Mouse (Mus musculus) thymus, postnatal 14 days (tissue): ENCODE results near the gene Lrrc75b.
A peak's percentile ranks its signal among the peaks of the same experiment; 100 is the strongest.
"Not testable (repeated sequence)": the region's sequence is repeated elsewhere in the genome, so short reads cannot be mapped to it uniquely, and the experiment has no call there.

Experiments
- DNase-seq: peaks from one replicate; pipeline ENCODE4 v3.0.0; 2021

Lrrc75b gene

DNA sequence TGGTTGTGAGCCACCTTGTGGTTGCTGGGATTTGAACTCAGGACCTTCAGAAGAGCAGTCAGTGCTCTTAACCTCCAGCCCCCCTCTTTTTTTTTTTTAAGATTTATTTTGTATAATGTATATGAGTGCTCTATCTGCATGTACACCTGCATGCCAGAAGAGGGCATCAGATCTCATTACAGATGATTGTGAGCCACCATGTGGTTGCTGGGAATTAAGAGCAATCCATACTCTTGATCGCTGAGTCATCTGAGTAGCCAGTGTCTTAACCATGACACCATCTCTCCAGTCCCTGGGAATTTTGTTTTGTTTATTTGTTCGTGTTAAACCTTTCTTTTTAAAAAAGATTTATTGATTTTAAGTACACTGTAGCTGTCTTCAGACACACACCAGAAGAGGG is 6.6 kb upstream of the Lrrc75b start:
- DNase-seq, result not testable (repeated sequence)

DNA sequence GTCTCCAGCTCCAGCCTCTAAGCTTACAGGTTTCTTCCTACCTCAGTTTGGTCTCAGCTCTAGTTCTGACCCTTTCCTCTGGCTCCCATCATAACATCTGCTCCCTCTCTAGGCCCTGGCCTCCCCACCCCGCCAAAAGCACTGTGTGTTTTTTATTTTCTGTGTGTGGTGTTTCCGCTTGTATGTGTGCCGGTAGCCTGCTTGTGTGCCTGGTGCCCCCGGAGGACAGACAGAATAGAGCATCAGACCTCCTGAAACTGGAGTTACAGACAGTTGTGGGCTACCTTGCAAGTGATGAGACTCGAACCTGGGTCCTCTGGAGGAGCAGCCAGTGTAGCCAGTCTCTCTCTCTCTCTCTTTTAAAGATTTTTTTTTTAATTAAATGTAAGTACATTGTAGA is 6.2 kb upstream of the Lrrc75b start:
- peak; percentile 37 for DNase-seq

DNA sequence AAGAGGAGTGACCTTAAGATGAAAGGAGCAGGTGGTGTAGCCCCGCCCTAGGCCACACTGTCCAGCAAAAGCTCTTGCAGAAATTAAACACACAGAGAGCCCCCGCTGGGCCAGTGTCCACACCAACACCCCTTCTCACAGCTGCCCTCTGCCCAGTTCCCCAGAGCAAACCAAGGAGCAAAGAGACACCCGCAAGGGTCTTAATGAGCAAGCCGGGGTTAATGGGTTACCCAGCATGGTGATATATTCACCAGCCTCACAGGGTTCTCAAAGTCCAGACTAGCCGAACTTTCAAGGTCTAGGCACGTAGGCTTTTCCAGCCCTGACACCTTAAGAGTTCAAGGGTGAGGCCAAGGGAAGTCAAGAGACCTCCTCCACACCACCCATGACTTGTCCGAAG is 5.8 kb upstream of the Lrrc75b start:
- peak; percentile 49 for DNase-seq

DNA sequence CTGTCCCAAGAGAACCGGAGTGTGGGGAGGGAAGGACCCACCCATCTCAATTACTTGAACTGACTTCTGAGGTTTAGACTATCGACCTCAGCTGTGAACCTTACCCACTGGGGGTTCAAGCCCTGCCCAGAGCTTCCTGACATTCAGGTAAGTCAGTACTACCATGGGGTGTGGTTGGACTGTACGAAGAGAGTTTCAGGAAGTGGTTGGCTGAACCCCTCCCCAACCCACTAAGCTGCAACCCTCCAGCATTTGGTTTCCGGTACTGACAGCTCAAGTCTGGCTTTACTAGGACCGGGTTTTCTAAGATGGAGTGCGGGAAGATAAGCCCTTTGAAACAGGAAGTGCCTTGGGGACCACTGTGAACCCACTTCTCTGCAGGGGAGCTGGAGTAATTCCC is 5.3 kb upstream of the Lrrc75b start:
- DNase-seq, result peak; percentile 81

DNA sequence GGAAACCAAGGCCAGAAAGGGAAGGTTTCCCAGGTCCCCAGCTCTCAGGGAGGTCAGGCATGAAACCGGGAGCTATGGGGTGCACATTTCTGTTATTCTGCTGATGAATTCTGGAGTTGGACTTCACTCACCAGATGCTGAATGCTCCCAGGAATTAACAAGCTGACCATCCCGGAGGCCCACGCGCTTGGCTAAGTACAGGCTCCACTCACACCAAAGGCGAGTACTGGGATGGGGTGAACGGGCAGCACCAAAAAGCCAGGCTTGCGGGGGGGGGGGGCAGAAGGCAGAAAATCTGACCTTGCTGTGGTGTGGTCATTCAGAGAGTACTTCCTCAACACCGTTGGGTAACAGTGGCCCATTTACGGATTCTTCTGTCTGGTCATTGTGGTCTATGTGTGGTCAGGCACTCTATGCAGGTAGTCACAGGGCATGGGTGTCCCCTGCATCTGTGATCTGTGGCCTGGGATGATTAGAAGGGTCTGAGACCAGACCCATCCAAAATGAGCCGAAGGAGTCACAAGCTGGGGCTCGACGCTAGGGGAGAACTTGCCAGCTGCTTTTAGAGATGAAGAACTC is 4.6 kb upstream of the Lrrc75b start:
- no peak for DNase-seq

DNA sequence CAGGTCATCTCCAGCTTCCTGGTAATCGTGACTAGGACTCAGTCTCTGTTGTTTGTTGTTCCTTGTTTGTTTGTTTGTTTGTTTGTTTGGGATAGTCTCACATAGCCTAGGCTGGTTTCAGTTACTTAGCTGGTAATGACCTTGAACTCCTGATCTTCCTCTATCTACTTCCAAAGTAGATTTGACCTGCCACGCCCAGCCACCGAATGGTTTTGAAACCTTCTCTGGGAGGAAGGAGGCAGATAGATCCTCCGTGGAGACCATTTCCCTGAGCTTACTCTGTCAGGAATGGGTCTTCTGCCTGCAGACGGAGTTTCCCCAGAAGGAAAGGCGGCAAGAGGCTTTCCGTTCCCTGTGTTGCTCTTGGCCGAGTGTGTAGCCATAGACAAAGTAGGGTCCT is 2.5 kb upstream of the Lrrc75b start:
- DNase-seq, result no peak

DNA sequence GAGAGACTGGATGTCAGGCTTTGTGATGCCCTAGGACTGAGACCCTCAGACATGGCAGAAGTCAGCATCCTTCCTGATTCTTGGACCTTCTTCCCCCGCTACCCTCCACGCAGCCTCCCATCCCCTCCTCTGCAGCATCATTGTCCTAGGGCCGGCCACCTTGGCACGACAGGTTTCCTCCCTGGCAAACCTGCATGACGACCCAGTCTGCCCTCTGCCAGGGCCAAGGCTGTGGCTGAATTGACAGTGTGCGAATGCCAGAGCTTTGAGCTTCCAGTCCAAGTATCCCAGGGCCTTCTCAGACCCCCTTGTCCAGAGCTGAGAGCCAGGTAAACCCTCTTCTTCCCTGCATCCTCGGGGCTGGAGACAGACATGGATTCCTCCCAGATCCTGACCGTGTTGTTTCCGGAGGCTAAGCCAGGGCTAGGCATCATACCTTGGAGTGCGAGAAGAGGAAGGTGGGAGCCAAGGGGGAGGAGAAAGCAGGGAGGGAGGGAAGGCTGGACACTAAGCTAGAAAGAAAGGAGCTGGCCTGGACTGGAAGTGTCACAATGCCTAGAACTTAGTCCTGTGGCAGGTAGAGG is 1.0 kb upstream of the Lrrc75b start, which contains the start of gene Ggt1:
Gene Ggt1, plus strand, starts transcription at position 534 of the 584 bp plus-strand sequence.
- no peak for DNase-seq

DNA sequence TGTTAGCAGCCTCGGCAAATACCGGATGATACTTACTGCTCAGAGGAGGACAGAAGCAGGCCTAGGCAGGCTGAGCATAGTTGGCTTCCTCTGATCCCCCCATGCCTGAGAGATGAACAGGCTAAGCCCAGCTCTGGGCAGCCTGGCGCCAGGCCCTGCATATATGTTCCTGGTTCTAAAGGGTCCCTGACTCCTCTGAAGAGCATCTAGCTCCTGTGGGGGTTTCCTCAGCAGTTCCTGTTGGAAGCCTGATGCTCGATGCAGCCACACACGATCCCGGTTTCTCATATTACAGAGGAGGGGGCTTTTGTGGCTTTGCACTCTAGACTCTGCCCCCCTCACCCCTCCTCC is 394 bp upstream of the Lrrc75b start:
- DNase-seq, result no peak

DNA sequence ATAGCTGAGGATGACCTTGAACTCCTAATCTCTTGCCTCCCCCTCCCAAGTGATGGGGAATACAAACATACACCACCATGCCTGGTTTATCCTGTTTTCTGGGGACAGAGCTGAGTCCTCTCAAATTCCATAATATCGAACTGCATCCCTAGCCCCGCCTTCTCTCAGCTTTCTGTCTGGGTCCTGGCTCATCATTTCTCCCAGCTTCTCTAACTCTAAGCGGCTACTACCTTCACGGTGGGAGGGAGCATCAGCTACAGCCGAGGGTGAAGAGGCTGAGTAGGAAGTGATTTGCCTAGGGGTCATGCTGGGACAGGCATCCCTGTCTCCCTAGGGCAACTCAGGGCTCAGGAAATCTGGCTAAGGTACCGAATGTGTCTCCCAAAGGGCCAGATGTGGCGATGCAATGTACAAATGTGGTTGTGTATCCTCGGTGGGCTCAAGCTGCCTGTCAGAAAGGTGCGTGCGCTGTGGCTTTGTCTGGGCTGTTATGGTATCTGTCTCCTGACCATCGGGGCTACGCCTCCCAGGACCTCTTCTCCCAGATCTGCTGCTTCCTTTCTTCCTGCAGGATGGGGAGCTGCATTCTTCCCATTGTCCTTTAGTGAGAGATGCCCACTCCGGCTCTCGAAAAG is 972 bp downstream of the Lrrc75b start:
- no peak for DNase-seq

DNA sequence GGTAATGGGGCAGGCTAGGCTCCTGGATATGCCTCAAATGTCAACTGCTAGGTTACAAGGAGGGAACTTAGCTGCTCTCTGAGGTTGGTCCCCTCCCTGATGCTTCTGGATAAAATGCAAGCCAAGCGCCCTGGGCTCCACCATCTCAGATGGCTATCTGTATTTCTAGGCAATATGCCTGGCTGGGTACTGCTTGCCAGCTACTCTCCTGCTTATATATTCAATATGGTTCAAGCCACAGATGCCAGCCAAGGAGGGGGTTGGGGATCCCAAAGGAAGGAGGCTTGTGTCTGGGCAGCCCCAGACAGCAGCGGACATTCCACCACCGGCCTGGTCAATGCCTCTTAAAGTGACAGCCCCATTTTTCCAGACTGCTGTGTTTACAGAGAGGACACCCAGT is 1.6 kb downstream of the Lrrc75b start:
- no peak for DNase-seq

DNA sequence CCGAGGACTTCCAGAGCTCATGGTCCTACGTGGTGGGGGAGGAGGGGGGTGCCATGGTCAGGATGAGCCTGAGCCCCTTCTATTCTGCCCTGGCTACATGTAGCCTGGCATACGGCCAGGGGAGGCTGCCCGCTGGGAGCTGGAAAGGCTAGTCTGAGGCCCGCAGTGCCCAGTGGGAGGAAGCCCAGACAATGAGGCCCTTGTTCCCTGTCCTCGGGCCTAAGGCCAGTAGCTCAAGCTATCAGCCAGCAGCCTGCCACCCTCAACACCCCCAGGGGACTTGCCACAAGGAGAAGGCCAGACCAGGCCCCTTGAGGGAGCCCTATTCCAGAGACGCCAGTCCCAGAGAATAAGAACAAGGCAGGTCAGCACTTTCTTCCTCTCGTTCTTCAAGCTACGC is 4.1 kb downstream of the Lrrc75b start:
- no peak for DNase-seq

DNA sequence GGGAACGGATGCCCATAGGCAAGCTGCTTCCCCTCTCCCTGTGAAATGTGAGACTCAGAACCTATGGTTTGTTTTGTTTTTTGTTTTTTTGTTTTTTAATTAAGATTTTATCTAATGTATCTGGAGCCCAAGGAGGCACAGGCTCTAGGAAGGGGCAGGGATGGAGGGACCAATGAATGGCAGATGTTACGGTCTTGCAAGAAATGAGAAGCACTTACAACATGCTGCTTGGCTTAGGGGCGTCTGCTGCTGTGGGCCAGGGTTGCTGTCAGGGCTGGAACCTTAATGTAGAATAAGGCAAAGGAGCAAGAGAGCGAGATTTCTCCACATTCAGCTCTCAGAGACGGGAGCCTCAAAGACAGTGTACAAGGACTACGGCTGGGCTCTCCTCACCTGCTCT is 4.6 kb downstream of the Lrrc75b start:
- DNase-seq, result no peak

DNA sequence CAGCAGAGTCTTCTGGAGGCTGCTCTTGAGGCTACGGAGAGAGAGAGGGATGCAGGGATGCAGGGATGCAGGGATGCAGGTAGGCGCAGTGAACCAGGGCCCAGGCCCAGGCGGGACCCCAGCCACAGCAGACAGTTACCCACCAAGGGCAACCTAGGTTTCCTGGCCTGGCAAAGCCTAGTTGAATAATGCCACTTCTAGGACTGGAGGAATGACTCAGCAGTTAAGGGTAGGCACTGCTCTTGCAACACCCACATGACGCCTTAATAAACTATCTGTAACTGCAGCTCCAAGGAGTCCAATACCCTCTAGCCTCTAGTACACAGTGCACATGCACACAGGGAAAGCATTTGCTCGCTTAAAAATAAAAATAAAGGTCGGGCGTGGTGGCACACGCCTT is 6.0 kb downstream of the Lrrc75b start:
- no peak for DNase-seq

DNA sequence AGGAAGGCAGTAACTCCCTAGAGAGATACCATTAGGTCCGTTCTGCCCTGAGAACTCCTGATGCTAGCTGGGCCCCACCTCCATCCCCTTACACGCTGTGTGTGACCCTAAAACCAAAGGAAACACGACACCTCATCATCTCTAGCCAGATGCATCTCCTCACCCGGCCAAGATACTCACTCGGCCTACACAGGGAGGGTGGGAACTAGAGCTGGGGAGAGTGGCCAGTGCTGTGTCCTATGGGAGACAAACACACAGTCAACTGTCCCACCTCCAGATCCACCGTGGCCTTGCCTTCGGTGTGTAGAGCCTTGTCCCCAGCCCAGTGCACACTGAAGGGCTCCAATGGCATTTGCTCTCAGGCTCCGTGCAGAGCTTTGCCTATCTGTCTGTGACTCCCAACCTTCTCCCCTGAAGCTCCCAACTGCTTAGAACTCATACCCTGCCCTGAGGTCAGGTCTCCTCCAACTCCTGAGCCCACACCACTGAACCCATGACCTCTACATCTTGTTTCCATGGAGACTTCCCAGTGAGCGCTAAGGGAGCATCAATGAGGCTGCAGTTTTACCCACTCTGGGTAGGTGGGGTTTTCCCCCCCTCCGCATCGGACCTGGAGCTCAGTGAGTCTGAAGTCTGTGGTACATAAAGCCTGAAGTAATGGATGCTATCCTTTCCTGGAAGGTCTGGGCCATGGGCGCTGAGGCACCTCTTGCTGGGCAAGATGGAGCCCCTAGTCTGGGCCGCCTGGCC is 7.3 kb downstream of the Lrrc75b start:
- no peak for DNase-seq

DNA sequence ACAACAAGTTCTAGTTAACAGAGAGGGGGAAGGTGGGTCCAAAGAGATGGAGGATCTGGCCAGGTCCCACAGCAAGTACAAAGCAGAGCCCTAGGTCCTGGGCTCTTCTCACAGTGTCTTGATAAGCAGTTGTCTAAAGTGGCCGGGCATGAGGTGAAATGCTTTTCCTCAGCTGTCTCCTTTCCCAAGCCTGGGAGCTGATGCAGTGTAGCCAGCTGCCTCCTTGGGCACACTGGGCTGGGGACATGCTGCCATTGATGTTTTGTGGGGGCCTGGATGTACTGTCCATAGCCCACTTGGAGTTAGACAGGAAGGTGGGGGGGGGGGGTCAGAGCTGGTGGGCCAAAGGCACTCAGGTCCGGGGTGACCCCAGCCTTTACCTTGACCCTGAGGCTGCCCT is 8.0 kb downstream of the Lrrc75b start:
- no peak for DNase-seq

DNA sequence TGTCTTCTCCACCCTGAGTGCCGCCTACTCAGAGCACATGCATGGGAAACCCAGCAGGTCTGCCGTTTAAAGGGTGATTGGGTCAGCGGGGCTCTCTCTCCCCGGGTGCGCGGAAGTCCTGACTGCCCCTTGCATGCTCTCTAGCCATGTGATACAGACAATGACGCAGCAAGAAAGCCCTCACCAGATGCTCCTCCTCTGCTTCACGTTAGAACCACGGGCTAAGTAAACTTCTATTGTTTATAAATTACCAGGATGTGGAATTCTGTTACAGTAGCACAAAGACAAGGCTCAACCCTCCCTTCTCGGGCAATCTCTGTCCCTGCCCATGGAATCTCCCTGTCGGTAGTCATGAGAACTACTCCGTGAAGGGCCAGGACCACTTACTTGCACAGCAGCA is 9.0 kb downstream of the Lrrc75b start:
- no peak for DNase-seq

DNA sequence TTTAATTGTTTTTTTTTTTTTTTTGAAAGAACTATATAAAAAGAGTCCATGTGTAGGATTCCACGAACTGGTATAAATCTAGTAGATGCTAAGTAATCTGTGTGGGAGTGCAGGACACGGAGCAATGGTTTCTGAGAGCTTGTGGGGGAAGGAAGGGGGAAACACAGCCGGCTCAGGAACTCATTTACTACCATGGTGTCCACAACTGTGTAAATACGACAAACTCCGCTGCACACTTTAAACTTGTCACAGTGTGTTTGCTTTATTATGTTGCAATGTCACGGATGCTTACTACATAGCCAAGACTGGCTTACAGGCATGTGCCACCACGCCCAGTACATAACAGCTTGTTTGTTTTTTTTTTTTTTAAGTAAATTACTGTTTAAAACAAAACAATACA is 10.2 kb downstream of the Lrrc75b start:
- DNase-seq, result no peak

DNA sequence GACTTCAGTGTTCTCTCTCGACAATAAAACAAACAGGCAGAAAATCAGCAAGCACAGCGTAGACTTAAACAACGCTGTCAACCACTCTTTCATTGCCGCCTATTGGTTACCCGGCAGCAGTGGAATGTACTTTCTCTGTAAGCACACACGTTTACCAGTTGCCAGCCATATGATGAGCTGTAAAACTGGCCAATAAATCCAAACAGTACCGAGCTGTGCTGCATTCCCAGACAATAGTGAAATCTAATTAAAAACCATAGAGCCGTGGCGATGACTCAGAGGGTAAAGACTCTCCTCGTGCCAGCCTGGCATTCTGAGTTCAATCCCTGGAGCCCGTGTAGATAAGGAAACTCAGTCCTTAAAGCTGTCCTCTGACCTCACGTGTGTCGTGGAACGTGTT is 11.6 kb downstream of the Lrrc75b start:
- no peak for DNase-seq

DNA sequence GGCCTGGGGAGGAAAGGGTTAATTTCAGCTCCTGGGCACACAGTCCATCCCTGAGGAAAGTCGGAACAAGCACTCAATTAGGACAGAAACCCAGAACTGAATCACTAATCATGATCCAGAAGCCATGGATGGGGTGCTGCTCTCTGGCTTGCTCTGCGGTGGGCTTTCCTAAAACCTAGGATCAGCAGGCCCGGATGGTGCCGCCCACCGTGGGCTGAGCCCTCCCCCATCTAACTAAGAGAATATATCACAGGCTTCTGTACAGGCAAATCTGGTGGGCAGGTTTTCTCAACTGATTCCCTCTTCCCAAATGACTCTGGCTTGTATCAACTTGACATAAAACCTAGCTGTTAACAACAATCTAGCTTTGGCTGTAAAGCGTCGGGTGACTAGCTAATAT is 12.2 kb downstream of the Lrrc75b start:
- DNase-seq, result no peak

DNA sequence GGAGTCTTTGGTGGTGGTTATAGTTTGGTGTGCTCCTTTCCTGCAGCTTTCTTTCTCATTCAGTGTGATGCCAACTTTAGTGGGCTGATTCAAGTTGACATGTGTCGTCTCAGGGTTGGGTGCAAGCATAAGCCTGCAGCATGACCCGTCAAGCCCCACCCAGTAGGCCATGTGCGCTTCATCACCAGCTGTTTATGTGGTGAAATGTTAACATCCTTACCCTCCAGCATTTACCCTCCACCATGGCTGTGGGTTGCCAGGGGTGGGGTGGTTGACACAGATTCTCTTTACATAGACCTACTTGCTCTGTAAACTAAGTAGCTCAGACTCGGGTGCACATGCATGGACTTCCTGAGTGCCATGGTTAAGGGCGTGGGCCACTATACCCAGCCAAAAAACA is 24.0 kb downstream of the Lrrc75b start:
- DNase-seq, result peak; percentile 34

DNA sequence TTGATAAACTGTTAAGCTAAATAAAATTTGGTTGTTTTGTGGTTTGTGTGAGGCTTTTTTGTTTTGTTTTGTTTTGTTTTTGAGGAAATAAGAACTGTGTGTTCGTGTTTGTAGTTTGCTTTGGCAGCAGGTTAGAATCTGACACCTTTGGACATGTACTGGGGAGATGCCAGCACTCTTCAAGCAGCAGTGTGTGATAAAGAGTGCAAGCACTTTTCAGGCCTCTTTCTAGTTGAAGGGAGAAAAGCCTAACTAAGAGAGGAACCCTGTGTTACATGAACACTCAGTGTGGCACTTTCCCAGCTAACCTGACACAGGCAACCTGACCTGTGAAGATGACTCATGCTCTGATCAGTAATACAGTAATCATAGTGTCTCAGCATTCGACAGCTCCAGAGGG is 24.7 kb downstream of the Lrrc75b start:
- DNase-seq, result no peak

DNA sequence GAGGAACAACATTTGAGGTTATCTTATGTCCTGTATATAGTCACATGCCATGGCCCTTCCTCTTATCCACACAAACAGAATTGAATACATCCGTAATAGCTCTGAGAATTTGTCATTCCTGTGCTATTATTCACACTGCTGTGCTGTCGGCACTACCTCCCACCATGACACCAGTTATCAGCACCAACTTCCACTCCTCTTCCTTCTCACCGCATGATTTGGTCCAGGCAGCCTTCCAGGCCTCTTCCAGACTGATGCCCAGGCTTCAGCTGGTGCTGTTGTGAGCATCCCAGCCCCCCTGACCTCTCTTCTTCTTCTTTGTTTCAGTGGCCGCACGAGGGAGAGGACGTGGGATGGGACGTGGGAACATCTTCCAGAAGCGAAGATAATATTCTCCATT is 25.2 kb downstream of the Lrrc75b start:
- no peak for DNase-seq

DNA sequence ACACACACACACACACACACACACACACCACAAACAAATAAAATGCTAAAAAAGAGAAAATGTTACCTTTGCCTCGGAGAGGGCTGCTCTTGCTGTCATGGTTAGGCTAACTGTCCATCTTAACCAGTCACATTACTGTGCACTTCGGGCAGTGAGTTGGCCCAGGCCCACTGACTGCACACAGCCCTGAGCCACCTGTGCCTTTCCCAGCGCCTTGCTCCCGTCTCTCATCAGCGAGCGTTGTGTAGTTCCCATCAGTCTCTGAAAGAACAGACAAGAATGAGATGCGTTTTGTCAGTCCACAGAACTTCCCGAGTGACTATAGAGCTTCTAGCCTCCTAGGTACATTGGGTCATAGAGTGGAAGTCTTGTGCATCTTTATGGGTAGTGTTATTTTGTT is 25.9 kb downstream of the Lrrc75b start:
- DNase-seq, result no peak

DNA sequence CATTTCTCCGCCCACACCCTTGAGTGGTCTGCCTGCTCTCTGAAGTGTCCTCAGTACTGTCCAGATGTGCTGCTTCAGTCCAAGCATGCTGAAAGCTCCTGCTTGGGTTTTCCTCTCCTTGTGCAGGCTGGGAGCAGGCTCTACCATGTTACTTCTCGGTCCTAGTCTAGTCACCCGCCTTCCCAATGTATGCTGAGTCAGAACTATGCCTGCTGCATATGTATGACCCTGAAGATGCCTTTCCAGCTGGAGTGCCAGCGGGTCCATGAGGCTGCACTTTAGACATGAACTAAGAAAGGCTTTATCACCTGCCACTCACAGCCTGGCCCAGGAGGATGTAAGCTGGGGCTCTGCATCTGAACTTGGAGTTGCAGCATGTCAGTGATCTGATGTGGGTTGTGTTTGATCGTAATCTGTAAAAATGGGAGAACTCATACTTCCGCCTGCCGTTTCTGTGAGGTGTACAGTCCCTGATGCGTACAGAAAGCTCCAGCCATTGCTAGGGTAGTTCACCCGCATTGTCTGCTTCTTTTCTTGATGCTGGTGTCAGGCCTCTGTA is 28.5 kb downstream of the Lrrc75b start:
- DNase-seq, result peak; percentile 61
